Mouse (Mus musculus): ENCODE measurements around the gene Prrc2a. TPM values are rescaled to one million over a fixed set of nuclear protein-coding genes. Genes with fewer than 3 reads are reported as not detected.

Gene Prrc2a
- polyA plus RNA-seq, 1 experiment = 1,478 TPM

DNA sequence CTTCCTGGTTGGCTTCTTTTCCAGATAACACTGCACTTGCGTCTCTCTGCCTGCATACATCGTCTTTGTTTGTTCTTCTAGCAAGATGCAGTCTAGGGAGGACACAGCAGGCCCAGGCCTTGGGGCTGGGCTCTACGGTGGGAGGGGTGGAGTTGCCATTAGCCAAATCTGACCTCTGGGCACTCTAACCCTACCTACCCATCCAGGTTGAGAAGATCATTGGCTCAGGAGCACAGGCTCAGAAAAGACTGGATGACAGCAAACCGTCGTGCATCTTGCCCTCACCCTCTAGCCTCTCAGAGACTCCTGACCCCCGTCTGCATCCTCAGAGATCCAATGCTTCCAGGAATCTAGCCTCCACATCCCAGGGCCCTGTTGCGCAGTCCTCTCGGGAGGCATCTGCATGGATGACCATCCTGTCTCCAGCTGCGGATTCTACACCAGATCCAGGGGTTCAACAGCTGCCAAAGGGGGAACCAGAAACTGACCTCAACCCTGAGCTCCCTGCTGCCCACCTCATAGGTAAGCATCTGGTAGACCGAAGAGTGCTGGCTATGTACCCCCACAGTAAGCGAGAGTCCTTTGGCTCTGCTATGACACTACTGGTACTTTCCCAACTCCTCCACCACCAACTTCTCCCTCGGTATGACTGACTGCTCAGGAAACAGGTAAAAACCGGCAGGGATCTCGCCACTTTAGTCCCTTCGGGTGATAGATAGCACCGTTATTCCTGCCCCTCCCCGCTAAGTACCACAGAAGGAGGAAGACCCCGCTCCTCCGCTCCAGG lies 30.3 kb upstream of the Prrc2a start:
- no peak for TF ChIP-seq GATA1 (IDR thresholded peaks at IDR 0.05; ENCODE audit: low read length)

DNA sequence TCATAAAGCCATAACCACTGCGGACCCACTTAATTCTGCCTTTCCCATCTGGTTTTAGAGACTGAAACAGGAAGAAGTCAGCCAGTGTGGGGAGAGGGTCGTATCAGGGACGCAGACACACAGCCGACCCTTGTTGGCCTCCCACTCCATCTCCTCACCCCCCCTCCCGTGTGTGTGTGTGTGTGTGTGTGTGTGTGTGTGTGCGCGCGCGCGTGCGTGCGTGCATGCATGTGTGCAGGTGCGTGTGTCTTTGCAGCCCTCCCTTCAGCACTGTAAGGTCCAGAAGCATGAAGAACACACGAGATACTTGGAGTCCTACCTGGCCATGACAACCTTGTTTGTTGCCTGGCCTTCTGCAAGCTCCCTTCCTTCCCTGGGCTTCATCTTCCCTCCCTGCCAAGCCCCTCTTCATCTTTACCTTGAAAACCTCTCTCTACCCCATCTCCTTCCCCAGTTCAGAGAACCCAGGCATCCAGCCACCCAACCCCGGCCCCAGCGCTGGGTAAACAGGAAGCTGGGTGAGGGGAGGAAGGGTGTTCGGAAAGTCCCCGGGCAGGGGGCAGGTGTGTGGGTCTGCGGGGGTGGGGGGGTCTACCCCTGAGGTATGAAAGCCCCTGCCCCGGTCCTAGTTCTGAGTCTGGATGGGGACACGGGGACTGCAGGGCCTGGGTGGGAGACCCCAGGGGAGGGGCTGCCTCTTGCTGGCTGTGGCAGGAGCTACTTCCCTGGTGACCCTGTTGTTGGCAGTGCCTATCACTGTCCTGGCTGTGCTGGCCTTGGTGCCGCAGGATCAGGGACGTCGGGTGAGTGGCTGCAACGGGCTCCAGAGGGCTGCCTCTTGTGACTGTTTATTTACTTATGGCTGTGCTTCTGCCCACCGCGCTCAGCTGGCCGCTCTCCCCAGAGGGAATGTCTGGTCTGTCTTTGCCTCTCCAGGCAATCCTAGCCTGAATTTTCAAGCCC lies 29.5 kb upstream of the Prrc2a start, which contains the start of gene Ltb:
TSS of gene Ltb (plus strand) at position 559 of the 963 bp plus-strand sequence.
- no peak for TF ChIP-seq GATA1 (IDR thresholded peaks at IDR 0.05; ENCODE audit: low read length)

- TF ChIP-seq GATA1 (IDR thresholded peaks at IDR 0.05; ENCODE audit: low read length) = no peak
Observed at GRCm38 (mm10) chr17:35192924-35193323, 28.2 kb upstream of the Prrc2a start.

DNA sequence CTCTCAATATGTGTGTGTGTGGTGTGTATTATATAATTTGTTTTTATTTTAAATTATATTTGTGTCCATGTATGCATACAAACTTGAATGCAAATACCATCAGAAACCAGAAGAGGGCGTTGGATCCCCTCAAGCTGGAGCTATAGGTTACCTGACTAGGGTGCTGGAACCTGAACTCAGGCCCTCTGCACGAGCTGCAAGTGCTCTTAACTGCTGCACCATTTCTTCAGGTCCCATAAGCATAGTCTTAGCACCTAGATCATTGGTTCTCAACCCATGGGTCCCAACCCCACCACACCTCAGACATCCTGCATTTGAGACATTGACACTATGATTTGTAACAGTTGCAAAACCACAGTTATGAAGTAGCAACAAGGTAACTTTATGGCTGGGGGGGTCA lies 27.0 kb upstream of the Prrc2a start:
- TF ChIP-seq GATA1 (IDR thresholded peaks at IDR 0.05; ENCODE audit: low read length) = no peak

GRCm38 (mm10) chr17:35190096-35190495 lies 25.4 kb upstream of the Prrc2a start:
- no peak for TF ChIP-seq GATA1 (IDR thresholded peaks at IDR 0.05; ENCODE audit: low read length)

- TF ChIP-seq GATA1 (IDR thresholded peaks at IDR 0.05; ENCODE audit: low read length) = no peak
Observed at GRCm38 (mm10) chr17:35189186-35189585, 24.5 kb upstream of the Prrc2a start.

GRCm38 (mm10) chr17:35187959-35188610 lies 23.4 kb upstream of the Prrc2a start, which contains the start of gene Lst1:
Lst1 (minus strand) TSS chr17:35188439.
- no peak for TF ChIP-seq GATA1 (IDR thresholded peaks at IDR 0.05; ENCODE audit: low read length)

GRCm38 (mm10) chr17:35187345-35187744 lies 22.6 kb upstream of the Prrc2a start:
- no peak for TF ChIP-seq GATA1 (IDR thresholded peaks at IDR 0.05; ENCODE audit: low read length)

GRCm38 (mm10) chr17:35186681-35187080 lies 22.0 kb upstream of the Prrc2a start:
- no peak for TF ChIP-seq GATA1 (IDR thresholded peaks at IDR 0.05; ENCODE audit: low read length)

DNA sequence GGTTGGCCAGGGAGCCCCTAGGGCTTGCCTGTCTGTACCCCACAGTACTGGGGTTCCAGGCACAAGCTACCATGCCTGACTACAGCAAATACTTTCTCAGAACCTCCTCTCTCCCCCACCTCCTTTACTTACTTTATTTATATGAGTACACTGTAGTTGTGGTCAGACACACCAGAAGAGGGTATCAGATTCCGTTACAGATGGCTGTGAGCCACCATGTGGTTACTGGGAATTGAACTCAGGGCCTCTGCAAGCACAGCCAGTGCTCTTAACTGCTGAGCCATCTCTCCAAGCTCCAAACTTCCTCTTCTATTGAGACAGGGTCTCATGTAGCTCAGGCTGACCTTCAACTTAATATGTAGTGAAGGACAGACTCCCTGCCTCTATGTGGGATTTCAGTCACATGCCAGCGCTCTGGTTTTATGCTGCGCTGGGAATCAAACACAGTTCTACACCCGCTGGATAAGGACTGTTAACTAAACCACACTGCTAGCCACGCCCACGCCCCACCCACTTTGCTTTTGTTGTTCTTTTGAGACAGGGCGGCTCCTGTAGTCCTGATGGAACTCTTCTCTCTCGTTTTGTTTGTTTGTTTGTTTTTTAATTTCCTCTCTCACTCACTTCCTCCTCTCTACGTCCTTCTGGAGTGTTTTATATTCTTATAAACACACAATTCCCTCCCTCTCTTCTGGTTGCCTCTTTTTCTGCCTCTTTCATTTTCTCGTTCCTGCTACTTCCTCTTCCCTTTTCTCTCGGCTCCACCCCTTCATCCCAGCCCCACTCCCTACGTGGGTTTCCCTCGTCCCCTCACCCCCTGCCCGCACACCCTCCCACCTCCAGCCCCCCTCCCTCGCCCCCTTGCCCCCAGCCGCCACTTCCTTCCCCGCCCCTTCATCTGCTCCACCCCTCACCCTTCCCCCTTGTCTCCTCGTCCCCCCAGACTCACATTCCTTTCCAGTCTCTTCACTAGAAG lies 21.2 kb upstream of the Prrc2a start:
- no peak for TF ChIP-seq GATA1 (IDR thresholded peaks at IDR 0.05; ENCODE audit: low read length)

GRCm38 (mm10) chr17:35180093-35180492 lies 15.4 kb upstream of the Prrc2a start:
- TF ChIP-seq GATA1 (IDR thresholded peaks at IDR 0.05; ENCODE audit: low read length) = no peak

GRCm38 (mm10) chr17:35178528-35178927 lies 13.8 kb upstream of the Prrc2a start:
- TF ChIP-seq GATA1 (IDR thresholded peaks at IDR 0.05; ENCODE audit: low read length) = no peak

- no peak for TF ChIP-seq GATA1 (IDR thresholded peaks at IDR 0.05; ENCODE audit: low read length)
Observed at GRCm38 (mm10) chr17:35175968-35176367, 11.3 kb upstream of the Prrc2a start, which contains the start of gene Aif1. Aif1 (minus strand) TSS chr17:35176068.

- no peak for TF ChIP-seq GATA1 (IDR thresholded peaks at IDR 0.05; ENCODE audit: low read length)
Observed at GRCm38 (mm10) chr17:35175382-35175781, 10.7 kb upstream of the Prrc2a start.
